Mouse (Mus musculus): Measurements from ENCODE around the gene Hgd. TPM values are rescaled to one million over a fixed set of nuclear protein-coding genes. Genes with fewer than 3 reads are reported as not detected.
"Not testable (repeated sequence)": the region's sequence is repeated elsewhere in the genome, so short reads cannot be mapped to it uniquely, and the experiment has no call there.

Hgd gene
- polyA plus RNA-seq, 1 experiment from 2014 or later = 0.42 TPM

GRCm38 (mm10) chr16:37626388-37626949 is 46.5 kb downstream of the Hgd start:
- H3K27ac ChIP-seq (ENCODE audit: low read depth, low read length) = no peak overlapping the region
- ATAC-seq (ENCODE audit: insufficient read depth, low FRiP score, low TSS enrichment) (no peak), DNase-seq (ENCODE audit: low spot score) (no peak)
- no peaks in the 10 kb centered on the region for H3K27me3 ChIP-seq (ENCODE audit: control insufficient read depth, insufficient read depth, low read length)
- H3K9me3 ChIP-seq (ENCODE audit: control insufficient read depth, low read length) = no peaks in the 10 kb centered on the region
- H3K4me1 ChIP-seq (ENCODE audit: control insufficient read depth, insufficient read depth, low read length) = no peaks in the 10 kb centered on the region
- H3K4me3 ChIP-seq (ENCODE audit: low read depth, low read length) = no peak overlapping the region
- H3K4me2 ChIP-seq (ENCODE audit: low read depth) = no peak overlapping the region
- no peak overlapping the region for H3K9ac ChIP-seq (ENCODE audit: low read length)
- no peaks in the 10 kb centered on the region for H3K36me3 ChIP-seq (ENCODE audit: control insufficient read depth, insufficient read depth, low read length)
- WGBS = 61% methylated on average over 4 of the region's 4 CpGs

- H3K9me3 ChIP-seq (ENCODE audit: control insufficient read depth, low read length) = no peaks in the 10 kb centered on the region
- no peaks in the 10 kb centered on the region for H3K36me3 ChIP-seq (ENCODE audit: control insufficient read depth, insufficient read depth, low read length)
- no peaks in the 10 kb centered on the region for H3K4me1 ChIP-seq (ENCODE audit: control insufficient read depth, insufficient read depth, low read length)
- H3K4me3 ChIP-seq (ENCODE audit: low read depth, low read length) = no peak overlapping the region
- 75% methylated on average over 9 of the region's 9 CpGs for WGBS
- DNase-seq (ENCODE audit: low spot score) = no peak
- H3K9ac ChIP-seq (ENCODE audit: low read length) = no peak overlapping the region
- ATAC-seq (ENCODE audit: insufficient read depth, low FRiP score, low TSS enrichment) = no peak
- no peak overlapping the region for H3K4me2 ChIP-seq (ENCODE audit: low read depth)
- no peaks in the 10 kb centered on the region for H3K27me3 ChIP-seq (ENCODE audit: control insufficient read depth, insufficient read depth, low read length)
- H3K27ac ChIP-seq (ENCODE audit: low read depth, low read length) = no peak overlapping the region
Measured at GRCm38 (mm10) chr16:37628336-37628735, 48.4 kb downstream of the Hgd start.

GRCm38 (mm10) chr16:37629011-37629410 is 49.1 kb downstream of the Hgd start:
- DNase-seq (ENCODE audit: low spot score) (no peak), ATAC-seq (ENCODE audit: insufficient read depth, low FRiP score, low TSS enrichment) (no peak)
- Histone ChIP-seq H3K36me3 (ENCODE audit: control insufficient read depth, insufficient read depth, low read length) (no peaks in the 10 kb centered on the region), H3K4me1 (ENCODE audit: control insufficient read depth, insufficient read depth, low read length) (no peaks in the 10 kb centered on the region), H3K4me3 (ENCODE audit: low read depth, low read length) (no peak overlapping the region), H3K27ac (ENCODE audit: low read depth, low read length) (no peak overlapping the region), H3K4me2 (ENCODE audit: low read depth) (no peak overlapping the region), H3K9me3 (ENCODE audit: control insufficient read depth, low read length) (no peaks in the 10 kb centered on the region), H3K27me3 (ENCODE audit: control insufficient read depth, insufficient read depth, low read length) (no peaks in the 10 kb centered on the region), H3K9ac (ENCODE audit: low read length) (no peak overlapping the region)
- 88% methylated on average over 7 of the region's 7 CpGs for WGBS

- 70% methylated on average over 9 of the region's 9 CpGs for whole genome bisulfite sequencing
Measured at GRCm38 (mm10) chr16:37634578-37634977, 54.6 kb downstream of the Hgd start.

GRCm38 (mm10) chr16:37635095-37635494 is 55.1 kb downstream of the Hgd start:
- Histone ChIP-seq H3K4me3 (ENCODE audit: low read depth, low read length) (no peak overlapping the region), H3K36me3 (ENCODE audit: control insufficient read depth, insufficient read depth, low read length) (no peaks in the 10 kb centered on the region)
- ATAC-seq (ENCODE audit: insufficient read depth, low FRiP score, low TSS enrichment) = no peak

More at GRCm38 (mm10) chr16:37634578-37634977, 54.6 kb downstream of the Hgd start:
- no peak for ATAC-seq (ENCODE audit: insufficient read depth, low FRiP score, low TSS enrichment)
- no peak overlapping the region for H3K4me2 ChIP-seq (ENCODE audit: low read depth)
- H3K36me3 ChIP-seq (ENCODE audit: control insufficient read depth, insufficient read depth, low read length) = no peaks in the 10 kb centered on the region
- no peak overlapping the region for H3K27ac ChIP-seq (ENCODE audit: low read depth, low read length)
- H3K9me3 ChIP-seq (ENCODE audit: control insufficient read depth, low read length) = no peaks in the 10 kb centered on the region
- no peak overlapping the region for H3K9ac ChIP-seq (ENCODE audit: low read length)
- no peak for DNase-seq (ENCODE audit: low spot score)
- no peaks in the 10 kb centered on the region for H3K27me3 ChIP-seq (ENCODE audit: control insufficient read depth, insufficient read depth, low read length)
- no peak overlapping the region for H3K4me3 ChIP-seq (ENCODE audit: low read depth, low read length)
- no peaks in the 10 kb centered on the region for H3K4me1 ChIP-seq (ENCODE audit: control insufficient read depth, insufficient read depth, low read length)

GRCm38 (mm10) chr16:37636107-37636506 is 56.2 kb downstream of the Hgd start:
- ATAC-seq (ENCODE audit: insufficient read depth, low FRiP score, low TSS enrichment) = no peak
- Histone ChIP-seq H3K36me3 (ENCODE audit: control insufficient read depth, insufficient read depth, low read length) (no peaks in the 10 kb centered on the region), H3K27ac (ENCODE audit: low read depth, low read length) (no peak overlapping the region), H3K4me3 (ENCODE audit: low read depth, low read length) (no peak overlapping the region), H3K4me1 (ENCODE audit: control insufficient read depth, insufficient read depth, low read length) (no peaks in the 10 kb centered on the region), H3K27me3 (ENCODE audit: control insufficient read depth, insufficient read depth, low read length) (no peaks in the 10 kb centered on the region), H3K9ac (ENCODE audit: low read length) (no peak overlapping the region), H3K9me3 (ENCODE audit: control insufficient read depth, low read length) (no peaks in the 10 kb centered on the region), H3K4me2 (ENCODE audit: low read depth) (no peak overlapping the region)
- DNase-seq (ENCODE audit: low spot score) = no peak
- 63% methylated on average over 6 of the region's 6 CpGs for WGBS

More at GRCm38 (mm10) chr16:37635095-37635494, 55.1 kb downstream of the Hgd start:
- H3K4me2 ChIP-seq (ENCODE audit: low read depth) = no peak overlapping the region
- H3K9ac ChIP-seq (ENCODE audit: low read length) = no peak overlapping the region
- no peaks in the 10 kb centered on the region for H3K9me3 ChIP-seq (ENCODE audit: control insufficient read depth, low read length)
- H3K4me1 ChIP-seq (ENCODE audit: control insufficient read depth, insufficient read depth, low read length) = no peaks in the 10 kb centered on the region
- H3K27me3 ChIP-seq (ENCODE audit: control insufficient read depth, insufficient read depth, low read length) = no peaks in the 10 kb centered on the region
- H3K27ac ChIP-seq (ENCODE audit: low read depth, low read length) = no peak overlapping the region
- no peak for DNase-seq (ENCODE audit: low spot score)
- 92% methylated on average over 1 of the region's 1 CpGs for WGBS

- H3K36me3 ChIP-seq (ENCODE audit: control insufficient read depth, insufficient read depth, low read length) = no peaks in the 10 kb centered on the region
- H3K4me1 ChIP-seq (ENCODE audit: control insufficient read depth, insufficient read depth, low read length) = no peaks in the 10 kb centered on the region
- no peak overlapping the region for H3K27ac ChIP-seq (ENCODE audit: low read depth, low read length)
- H3K4me2 ChIP-seq (ENCODE audit: low read depth) = no peak overlapping the region
- ATAC-seq (ENCODE audit: insufficient read depth, low FRiP score, low TSS enrichment) (no peak), DNase-seq (ENCODE audit: low spot score) (no peak)
- H3K9ac ChIP-seq (ENCODE audit: low read length) = no peak overlapping the region
- H3K4me3 ChIP-seq (ENCODE audit: low read depth, low read length) = no peak overlapping the region
- no peaks in the 10 kb centered on the region for H3K27me3 ChIP-seq (ENCODE audit: control insufficient read depth, insufficient read depth, low read length)
- H3K9me3 ChIP-seq (ENCODE audit: control insufficient read depth, low read length) = no peaks in the 10 kb centered on the region
Measured at GRCm38 (mm10) chr16:37637802-37638201, 57.8 kb downstream of the Hgd start.

GRCm38 (mm10) chr16:37640522-37640921 is 60.6 kb downstream of the Hgd start:
- not testable (repeated sequence) for DNase-seq (ENCODE audit: low spot score); ATAC-seq (ENCODE audit: insufficient read depth, low FRiP score, low TSS enrichment); H3K4me2 ChIP-seq (ENCODE audit: low read depth); H3K9me3 ChIP-seq (ENCODE audit: control insufficient read depth, low read length); H3K4me1 ChIP-seq (ENCODE audit: control insufficient read depth, insufficient read depth, low read length); H3K27me3 ChIP-seq (ENCODE audit: control insufficient read depth, insufficient read depth, low read length); H3K27ac ChIP-seq (ENCODE audit: low read depth, low read length); H3K4me3 ChIP-seq (ENCODE audit: low read depth, low read length); H3K36me3 ChIP-seq (ENCODE audit: control insufficient read depth, insufficient read depth, low read length); H3K9ac ChIP-seq (ENCODE audit: low read length)

GRCm38 (mm10) chr16:37644486-37644885 is 64.5 kb downstream of the Hgd start:
- no peak for ATAC-seq (ENCODE audit: insufficient read depth, low FRiP score, low TSS enrichment)
- WGBS = 89% methylated on average over 5 of the region's 5 CpGs
- H3K9ac ChIP-seq (ENCODE audit: low read length) = no peak overlapping the region

More at GRCm38 (mm10) chr16:37644486-37644885, 64.5 kb downstream of the Hgd start:
- Histone ChIP-seq H3K36me3 (ENCODE audit: control insufficient read depth, insufficient read depth, low read length) (peaks cover 10% of the 10 kb centered on the region; the same call in 1 of the 2 replicates), H3K27me3 (ENCODE audit: control insufficient read depth, insufficient read depth, low read length) (no peaks in the 10 kb centered on the region), H3K4me1 (ENCODE audit: control insufficient read depth, insufficient read depth, low read length) (no peaks in the 10 kb centered on the region), H3K4me2 (ENCODE audit: low read depth) (no peak overlapping the region), H3K27ac (ENCODE audit: low read depth, low read length) (no peak overlapping the region), H3K4me3 (ENCODE audit: low read depth, low read length) (no peak overlapping the region), H3K9me3 (ENCODE audit: control insufficient read depth, low read length) (no peaks in the 10 kb centered on the region)
- DNase-seq (ENCODE audit: low spot score) = no peak

All from neural tube, embryonic 11.5 days (tissue).